Mouse (Mus musculus): ENCODE measurements around the gene Psmb5. TPM values are rescaled to one million over a fixed set of nuclear protein-coding genes. Genes with fewer than 3 reads are reported as not detected.

Psmb5 gene
- total and polyA plus RNA-seq, 3 experiments: 299 to 416 (median 411) TPM

- Histone ChIP-seq H3K9me3 (replicated peaks; ENCODE audit: low read length) (no peaks in the 10 kb centered on the region), H3K4me1 (ENCODE audit: control insufficient read depth in 1 of 2, insufficient read depth in 2 of 2) (peaks cover 14 to 45% of the 10 kb centered on the region in 2 experiments), H3K4me2 (ENCODE audit: insufficient read depth, low read depth, poor library complexity, severe bottlenecking) (no peak overlapping the region; the same call in 1 of the 2 replicates), H3K27me3 (replicated peaks) (no peaks in the 10 kb centered on the region), H3K9ac (ENCODE audit: insufficient read depth, low read depth) (peak overlapping the region; percentile 97), H3K36me3 (replicated peaks in 1 of 2; ENCODE audit: control insufficient read depth in 1 of 2, insufficient read depth in 1 of 2, low read length in 1 of 2) (peaks cover 52 to 70% of the 10 kb centered on the region in 2 experiments), H3K4me3 (replicated peaks in 1 of 3; ENCODE audit: low read depth in 2 of 3, low read length in 2 of 3, poor library complexity in 1 of 3) (peak overlapping the region; percentile 70 to 72 (median 71)), H3K79me2 (replicated peaks; ENCODE audit: control insufficient read depth, extremely low read depth, insufficient read depth, poor library complexity, severe bottlenecking) (peaks cover 45% of the 10 kb centered on the region), H3K27ac (ENCODE audit: insufficient read depth, low read depth) (peak overlapping the region; percentile 25; the same call in 1 of the 2 replicates)
- TF ChIP-seq MAZ (IDR thresholded peaks at IDR 0.05; ENCODE audit: low read depth, low read length): peak; percentile 85
- TF ChIP-seq TCF12 (IDR thresholded peaks at IDR 0.05; ENCODE audit: low read depth, low read length): peak; percentile 90
- TF ChIP-seq NELFE (IDR thresholded peaks at IDR 0.05; ENCODE audit: low read depth, low read length): peak; percentile 82
- 0 out of 2 replicates have a peak, but pooled peaks have one; percentile 23 for TF ChIP-seq ELF1 (IDR thresholded peaks at IDR 0.05; ENCODE audit: low read depth, low read length)
- TF ChIP-seq ZC3H11A (IDR thresholded peaks at IDR 0.05; ENCODE audit: low read depth, low read length): no peak
- no peak for TF ChIP-seq PAX5 (IDR thresholded peaks at IDR 0.05; ENCODE audit: low read length)
- TF ChIP-seq NRF1 (IDR thresholded peaks at IDR 0.05; ENCODE audit: low read depth, low read length): peak; percentile 54
- peak; percentile 65; the same call in 1 of the 2 replicates for TF ChIP-seq TBP (conservative IDR thresholded peaks at IDR 0.05; ENCODE audit: low read depth, low read length)
- 0 out of 2 replicates have a peak, but pooled peaks have one; percentile 36 for TF ChIP-seq CHD2 (IDR thresholded peaks at IDR 0.05; ENCODE audit: low read length)
- TF ChIP-seq HCFC1 (IDR thresholded peaks at IDR 0.05; ENCODE audit: low read depth, low read length): peak; percentile 73
- no peak for TF ChIP-seq GABPA (IDR thresholded peaks at IDR 0.05; ENCODE audit: insufficient replicate concordance, low read depth, low read length)
- TF ChIP-seq POLR2A (IDR thresholded peaks at IDR 0.05; ENCODE audit: low read depth, low read length): peak; percentile 90
- peak; percentile 61; the same call in 1 of the 2 replicates for TF ChIP-seq ZMIZ1 (IDR thresholded peaks at IDR 0.05; ENCODE audit: low read depth, low read length)
- TF ChIP-seq JUN (IDR thresholded peaks at IDR 0.05; ENCODE audit: insufficient read depth, low read depth, low read length): no peak
- TF ChIP-seq POLR2AphosphoS2 (IDR thresholded peaks at IDR 0.05; ENCODE audit: low read depth, low read length): peak; percentile 85; the same call in 1 of the 2 replicates
- dilution Hi-C loops (cut with MboI; ENCODE audit: extremely low pct_ligation_motif_present, extremely low pct_unique_long_range_greater_than_20kb, low sequenced_read_pairs): no loop called here
- in situ Hi-C loops (cut with MboI; ENCODE audit: low pct_ligation_motif_present, low pct_unique_long_range_greater_than_20kb, low sequenced_read_pairs): loop anchor here (5.0 kb wide), 1 partner anchor 49 kb away; no protein-coding TSS in a partner anchor
- DNase-seq (ENCODE audit: extremely low read depth): peak; percentile 89
Observed at GRCm38 (mm10) chr14:54653496-54653895, 35.7 kb upstream of the Psmb5 start.

GRCm38 (mm10) chr14:54652787-54653186 lies 35.0 kb upstream of the Psmb5 start:
- Histone ChIP-seq H3K4me1 (ENCODE audit: control insufficient read depth in 1 of 2, insufficient read depth in 2 of 2) (peaks cover 14 to 52% of the 10 kb centered on the region in 2 experiments), H3K79me2 (replicated peaks; ENCODE audit: control insufficient read depth, extremely low read depth, insufficient read depth, poor library complexity, severe bottlenecking) (peaks cover 52% of the 10 kb centered on the region), H3K4me2 (ENCODE audit: insufficient read depth, low read depth, poor library complexity, severe bottlenecking) (peak overlapping the region; percentile 96), H3K27me3 (replicated peaks) (no peaks in the 10 kb centered on the region), H3K27ac (ENCODE audit: insufficient read depth, low read depth) (no peak overlapping the region), H3K9ac (ENCODE audit: insufficient read depth, low read depth) (peak overlapping the region; percentile 97), H3K4me3 (replicated peaks in 1 of 3; ENCODE audit: low read depth in 2 of 3, low read length in 2 of 3, poor library complexity in 1 of 3) (peak overlapping the region; percentile 70 to 72 (median 71)), H3K36me3 (replicated peaks in 1 of 2; ENCODE audit: control insufficient read depth in 1 of 2, insufficient read depth in 1 of 2, low read length in 1 of 2) (peaks cover 55 to 70% of the 10 kb centered on the region in 2 experiments), H3K9me3 (replicated peaks; ENCODE audit: low read length) (no peaks in the 10 kb centered on the region)
- TF ChIP-seq MYC (IDR thresholded peaks at IDR 0.05; ENCODE audit: low read depth, low read length): peak; percentile 54; the same call in 1 of the 2 replicates
- TF ChIP-seq MXI1 (IDR thresholded peaks at IDR 0.05; ENCODE audit: low read depth, low read length): peak; percentile 76
- TF ChIP-seq GABPA (IDR thresholded peaks at IDR 0.05; ENCODE audit: insufficient replicate concordance, low read depth, low read length): no peak
- TF ChIP-seq MAFK (IDR thresholded peaks at IDR 0.05; ENCODE audit: insufficient replicate concordance, low read length): no peak
- no peak for TF ChIP-seq USF1 (IDR thresholded peaks at IDR 0.05; ENCODE audit: low read depth, low read length)
- DNase-seq (ENCODE audit: extremely low read depth): peak; percentile 63
- in situ Hi-C loops (cut with MboI; ENCODE audit: low pct_ligation_motif_present, low pct_unique_long_range_greater_than_20kb, low sequenced_read_pairs) (loop anchor here (5.0 kb wide), 1 partner anchor 50 kb away; no protein-coding TSS in a partner anchor), dilution Hi-C loops (cut with MboI; ENCODE audit: extremely low pct_ligation_motif_present, extremely low pct_unique_long_range_greater_than_20kb, low sequenced_read_pairs) (no loop called here)
